In the genomic region with DNA sequence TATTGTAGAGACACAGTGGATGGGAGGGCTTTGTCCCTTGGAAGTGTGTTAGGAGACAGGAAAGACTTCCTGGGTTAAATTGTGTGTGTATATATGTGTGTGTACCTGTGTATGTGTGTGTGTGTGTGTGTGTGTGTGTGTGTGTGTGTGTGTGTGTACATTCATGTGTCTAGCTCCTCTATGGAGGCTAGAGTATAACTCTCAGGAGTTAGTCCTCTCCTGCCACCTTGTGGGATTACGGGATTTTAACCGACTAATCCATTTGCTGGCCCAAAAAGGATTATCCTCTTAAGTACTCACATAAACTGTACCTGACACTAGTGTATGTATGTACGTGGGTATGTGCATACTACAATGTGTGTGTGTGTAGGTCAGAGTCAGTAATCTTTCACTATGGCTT, we compare ENCODE assay signal across 10 mouse cellular contexts.
DNase-seq lines count a peak whose midpoint lies in the region; ATAC-seq and TF ChIP-seq lines count a peak whose summit lies in the region.
"Had no signal": no experiment of that assay in that cellular context is flagged by ENCODE, and none has a peak within 500 bp of the region (broad histone marks: within the 10 kb centered on the region; RNA-seq: fewer than 3 reads in every experiment).

No protein-coding gene starts in this region.

- H3K79me2 ChIP-seq in heart, adult 2 months (replicated peaks; ENCODE audit: control insufficient read depth, insufficient read depth, low read length) = no peaks in the 10 kb centered on the region
- no peaks in the 10 kb centered on the region for H3K79me2 ChIP-seq in CH12.LX (replicated peaks; ENCODE audit: control insufficient read depth, extremely low read depth, insufficient read depth, poor library complexity, severe bottlenecking)

- peak; percentile 63 for ATAC-seq in embryonic facial prominence, embryonic 14.5 days (ENCODE audit: low read depth)
- 0 out of 2 replicates have a peak, but pooled peaks have one; percentile 30 for ATAC-seq in limb, embryonic 14.5 days (ENCODE audit: low FRiP score, low read depth)
- ATAC-seq in activated CD4-positive, CD25-positive, alpha-beta regulatory T cell, adult 4 months = no peak

- no peaks in the 10 kb centered on the region for H3K4me1 ChIP-seq in heart, adult 2 months (ENCODE audit: control insufficient read depth, insufficient read depth, low read length)
- H3K4me1 ChIP-seq in CH12.LX (ENCODE audit: control insufficient read depth in 1 of 2, insufficient read depth in 2 of 2) = peaks cover 3 to 32% of the 10 kb centered on the region in 2 experiments
- H3K4me1 ChIP-seq in embryonic facial prominence, embryonic 14.5 days (ENCODE audit: control insufficient read depth, insufficient read depth, low read length) = no peaks in the 10 kb centered on the region
- no peaks in the 10 kb centered on the region for H3K4me1 ChIP-seq in limb, embryonic 14.5 days (ENCODE audit: control insufficient read depth, insufficient read depth, low read length)
- H3K4me1 ChIP-seq: heart, embryonic 13.5 days had no signal

- 54% methylated on average over 3 of the region's 3 CpGs for WGBS in heart, adult 2 months
- 60% methylated on average over 3 of the region's 3 CpGs for WGBS in embryonic facial prominence, embryonic 14.5 days
- 67% methylated on average over 3 of the region's 3 CpGs for WGBS in limb, embryonic 14.5 days

- no peaks in the 10 kb centered on the region for H3K27me3 ChIP-seq in heart, adult 2 months (ENCODE audit: control insufficient read depth, insufficient read depth, low read length)
- no peaks in the 10 kb centered on the region for H3K27me3 ChIP-seq in CH12.LX (replicated peaks)
- H3K27me3 ChIP-seq in embryonic facial prominence, embryonic 14.5 days (replicated peaks; ENCODE audit: control insufficient read depth, insufficient read depth, low read length) = no peaks in the 10 kb centered on the region
- H3K27me3 ChIP-seq in limb, embryonic 14.5 days (ENCODE audit: control insufficient read depth, insufficient read depth, low read length) = no peaks in the 10 kb centered on the region
- H3K27me3 ChIP-seq: heart, embryonic 13.5 days had no signal

- no peaks in the 10 kb centered on the region for H3K9me3 ChIP-seq in CH12.LX (replicated peaks; ENCODE audit: low read length)
- no peaks in the 10 kb centered on the region for H3K9me3 ChIP-seq in embryonic facial prominence, embryonic 14.5 days (ENCODE audit: control insufficient read depth, low read length)
- H3K9me3 ChIP-seq in limb, embryonic 14.5 days (ENCODE audit: control insufficient read depth, low read length) = no peaks in the 10 kb centered on the region
- H3K9me3 ChIP-seq: heart, embryonic 13.5 days had no signal

- no peak overlapping the region for H3K4me2 ChIP-seq in CH12.LX (ENCODE audit: insufficient read depth, low read depth, poor library complexity, severe bottlenecking)
- H3K4me2 ChIP-seq in embryonic facial prominence, embryonic 14.5 days (ENCODE audit: low read depth, low read length) = no peak overlapping the region
- no peak overlapping the region for H3K4me2 ChIP-seq in limb, embryonic 14.5 days (replicated peaks; ENCODE audit: low read depth, low read length, severe bottlenecking)
- H3K4me2 ChIP-seq: heart, embryonic 13.5 days had no signal

- no peak for DNase-seq in heart, adult 2 months
- no peak for DNase-seq in heart, adult 8-10 months (ENCODE audit: low spot score)
- DNase-seq in CH12.LX (ENCODE audit: extremely low read depth) = no peak
- DNase-seq in embryonic facial prominence, embryonic 14.5 days (ENCODE audit: low spot score) = peak; percentile 87
- peak; percentile 77 for DNase-seq in limb, embryonic 14.5 days (ENCODE audit: low spot score)
- no peak for DNase-seq in gastrocnemius, postnatal 36 days
- no peak for DNase-seq in ovary, postnatal 10 days (ENCODE audit: low spot score)

- no peak for TF ChIP-seq EP300 in heart, adult 2 months (IDR thresholded peaks at IDR 0.05; ENCODE audit: insufficient read depth, low read depth, low read length)
- no peak for TF ChIP-seq EP300 in CH12.LX (IDR thresholded peaks at IDR 0.05; ENCODE audit: low read length)

- H3K4me3 ChIP-seq in heart, adult 2 months = no peak overlapping the region
- no peak overlapping the region for H3K4me3 ChIP-seq in CH12.LX (replicated peaks in 1 of 3; ENCODE audit: low read depth in 2 of 3, low read length in 2 of 3, poor library complexity in 1 of 3)
- no peak overlapping the region for H3K4me3 ChIP-seq in embryonic facial prominence, embryonic 14.5 days (ENCODE audit: low read depth, low read length)
- no peak overlapping the region for H3K4me3 ChIP-seq in limb, embryonic 14.5 days (replicated peaks; ENCODE audit: low read length)
- H3K4me3 ChIP-seq: heart, embryonic 13.5 days; myocyte had no signal

- in situ Hi-C loops in CH12.LX (cut with MboI; ENCODE audit: low pct_ligation_motif_present, low pct_unique_long_range_greater_than_20kb, low sequenced_read_pairs) = loop anchor here (10.0 kb wide), 2 partner anchors 94 to 214 kb away; no protein-coding TSS in a partner anchor

- no peaks in the 10 kb centered on the region for H3K36me3 ChIP-seq in heart, adult 2 months (ENCODE audit: control insufficient read depth, insufficient read depth, low read length)
- peaks cover 34 to 77% of the 10 kb centered on the region in 2 experiments for H3K36me3 ChIP-seq in CH12.LX (replicated peaks in 1 of 2; ENCODE audit: control insufficient read depth in 1 of 2, insufficient read depth in 1 of 2, low read length in 1 of 2)
- H3K36me3 ChIP-seq in embryonic facial prominence, embryonic 14.5 days (ENCODE audit: control insufficient read depth, insufficient read depth, low read length) = no peaks in the 10 kb centered on the region; the same call in 1 of the 2 replicates
- H3K36me3 ChIP-seq in limb, embryonic 14.5 days (ENCODE audit: control insufficient read depth, insufficient read depth, low read length) = 0 out of 2 replicates have a peak, but pooled peaks cover 3% of the 10 kb centered on the region

- TF ChIP-seq RAD21 in CH12.LX (IDR thresholded peaks at IDR 0.05; ENCODE audit: low read depth, low read length) = peak; percentile 60

- H3K27ac ChIP-seq in heart, adult 2 months = no peak overlapping the region
- H3K27ac ChIP-seq in CH12.LX (ENCODE audit: insufficient read depth, low read depth) = no peak overlapping the region
- no peak overlapping the region for H3K27ac ChIP-seq in embryonic facial prominence, embryonic 14.5 days (replicated peaks; ENCODE audit: low read depth, low read length)
- no peak overlapping the region for H3K27ac ChIP-seq in limb, embryonic 14.5 days (replicated peaks; ENCODE audit: low read depth, low read length)
- H3K27ac ChIP-seq: heart, embryonic 13.5 days had no signal

- no peak for TF ChIP-seq POLR2A in heart, adult 2 months (IDR thresholded peaks at IDR 0.05; ENCODE audit: insufficient read depth, low read depth, low read length)
- TF ChIP-seq POLR2A in CH12.LX (IDR thresholded peaks at IDR 0.05; ENCODE audit: low read depth, low read length) = no peak
- TF ChIP-seq POLR2A in limb, embryonic 14.5 days (IDR thresholded peaks at IDR 0.05; ENCODE audit: borderline replicate concordance, extremely low read depth, insufficient read depth, insufficient read length) = no peak

- intact Hi-C loops in heart, adult 2 months (cut with DNase I) = loop anchor here (5.0 to 10.0 kb wide), 3 partner anchors 204 to 347 kb away; no protein-coding TSS in a partner anchor
- intact Hi-C loops in gastrocnemius, postnatal 36 days (cut with DNase I) = loop anchor here (5.0 kb wide), 1 partner anchor 197 kb away; no protein-coding TSS in a partner anchor

- no peak overlapping the region for H3K9ac ChIP-seq in heart, adult 2 months (ENCODE audit: low read depth, low read length)
- no peak overlapping the region for H3K9ac ChIP-seq in CH12.LX (ENCODE audit: insufficient read depth, low read depth)
- H3K9ac ChIP-seq in embryonic facial prominence, embryonic 14.5 days (ENCODE audit: low read depth, low read length) = no peak overlapping the region
- no peak overlapping the region for H3K9ac ChIP-seq in limb, embryonic 14.5 days (ENCODE audit: low read depth, low read length, severe bottlenecking)
- H3K9ac ChIP-seq: heart, embryonic 13.5 days had no signal

- dilution Hi-C loops in CH12.LX (cut with MboI; ENCODE audit: extremely low pct_ligation_motif_present, extremely low pct_unique_long_range_greater_than_20kb, low sequenced_read_pairs) = no loop called here

- TF ChIP-seq CTCF in heart, adult 2 months (IDR thresholded peaks at IDR 0.05) = peak; percentile 59
- TF ChIP-seq CTCF in CH12.LX (conservative IDR thresholded peaks at IDR 0.05 in 1 of 2, IDR thresholded peaks at IDR 0.05 in 1 of 2; ENCODE audit: low read depth in 2 of 2, low read length in 2 of 2) = peak in 1 of 2 experiments; percentile 54; a peak in 2 of 4 replicates

TF ChIP-seq in CH12.LX, 34 proteins besides CTCF, POLR2A, EP300 and RAD21:
- TF ChIP-seq BHLHE40 (IDR thresholded peaks at IDR 0.05; ENCODE audit: low read depth, low read length) (no peak), SMC3 (IDR thresholded peaks at IDR 0.05; ENCODE audit: low read depth, low read length) (peak; percentile 51)

Comparison
In these comparisons a context has a peak if more than half of its experiments do, and no peak if none do; other contexts are left out.
1. DNase-seq: peak in embryonic facial prominence, embryonic 14.5 days (single experiment) and limb, embryonic 14.5 days (single experiment); none in heart, adult 2 months (0 of 2), heart, adult 8-10 months (single experiment), CH12.LX (single experiment), gastrocnemius, postnatal 36 days (0 of 2) and ovary, postnatal 10 days (single experiment).